Mouse (Mus musculus) midbrain, embryonic 13.5 days (tissue): ENCODE results near the gene Sv2b. TPM values are rescaled to one million over a fixed set of nuclear protein-coding genes. Genes with fewer than 3 reads are reported as not detected.
A peak's percentile ranks its signal among the peaks of the same experiment; 100 is the strongest.

Experiments used
- ATAC-seq: fragments of 200-750 bp; cut with Nextera tagmentation; 2 replicates; pipeline ENCODE4 v1.8.0; 2017; ENCODE audit warnings: mild to moderate bottlenecking, moderate TSS enrichment, moderate library complexity
- H3K27ac ChIP-seq: fragments of 300-500 bp; sonication (generic); 2 replicates; pipeline ENCODE4 v1.5.1; 2015; ENCODE audit warnings: inconsistent platforms, mild to moderate bottlenecking, moderate library complexity
- H3K27me3 ChIP-seq: fragments of 300-500 bp; sonication (generic); 2 replicates; pipeline ENCODE4 v1.6.1; 2015; ENCODE audit warnings: mild to moderate bottlenecking, inconsistent platforms
- H3K36me3 ChIP-seq: fragments of 300-500 bp; sonication (generic); 2 replicates; pipeline ENCODE4 v1.6.1; 2015; ENCODE audit warnings: mild to moderate bottlenecking, inconsistent platforms
- H3K4me1 ChIP-seq: fragments of 300-500 bp; sonication (generic); replicated peaks from 2 replicates; pipeline ENCODE4 v1.6.1; 2015; ENCODE audit warnings: inconsistent platforms
- H3K4me2 ChIP-seq: fragments of 300-500 bp; sonication (generic); replicated peaks from 2 replicates; pipeline ENCODE4 v1.6.1; 2015; ENCODE audit warnings: moderate library complexity, mild to moderate bottlenecking, inconsistent platforms
- H3K4me3 ChIP-seq: fragments of 300-500 bp; sonication (generic); replicated peaks from 2 replicates; pipeline ENCODE4 v1.5.1; 2015; ENCODE audit warnings: mild to moderate bottlenecking, inconsistent platforms
- H3K9ac ChIP-seq: fragments of 300-500 bp; sonication (generic); replicated peaks from 2 replicates; pipeline ENCODE4 v1.6.1; 2015; ENCODE audit warnings: mild to moderate bottlenecking, inconsistent platforms
- H3K9me3 ChIP-seq: fragments of 300-500 bp; sonication (generic); 2 replicates; pipeline ENCODE4 v1.6.1; 2016; ENCODE audit warnings: mild to moderate bottlenecking, inconsistent platforms
- WGBS: fragments of 180-500 bp; shearing (Covaris S2); methylation state at CpG from one replicate; pipeline ENCODE4 v1.1.7; 2015; 5-methylcytosine and 5-hydroxymethylcytosine counted together
- polyA plus RNA-seq: library from polyadenylated mRNA; unstranded; fragments of >200 nt; fragmentation: Nextera tagmentation; extraction: Ambion mirVana; gene quantifications from 2 replicates; pipeline ENCODE4 v1.2.1, GENCODE M21; 2015

Gene Sv2b
- polyA plus RNA-seq, 1 experiment from 2014 or later = 4.2 TPM

DNA sequence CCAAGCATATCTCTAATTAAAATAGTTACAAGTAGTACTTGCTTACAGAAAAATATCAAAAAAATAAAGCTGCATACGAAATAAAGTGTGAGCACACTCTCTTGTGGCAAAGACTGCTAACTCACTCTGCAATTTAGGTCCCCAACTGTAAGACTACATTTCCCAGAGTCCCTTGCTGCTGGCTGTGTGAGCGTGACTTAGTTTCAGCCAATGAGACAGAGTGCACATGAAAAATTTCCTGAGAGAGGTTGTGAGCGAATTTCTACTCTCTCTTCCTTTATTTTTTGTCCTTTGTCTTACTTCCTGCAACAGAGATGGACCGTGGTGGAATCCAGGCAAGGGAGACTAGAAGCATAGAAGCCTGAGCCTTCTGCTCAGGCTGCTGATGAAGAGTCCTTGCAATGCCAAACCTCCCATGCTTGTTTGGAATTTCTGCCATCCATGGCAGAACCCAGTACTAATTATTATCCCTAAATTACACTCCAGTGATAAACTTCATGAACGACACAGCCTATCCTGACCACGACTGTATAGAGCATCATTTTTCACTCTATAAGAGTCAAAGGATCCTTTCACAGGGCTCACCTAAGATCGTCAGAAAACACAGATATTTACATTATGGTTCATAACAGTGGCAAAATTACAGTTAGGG lies 190.9 kb downstream of the Sv2b start:
- Histone ChIP-seq H3K4me2 (peak overlapping the region; percentile 46), H3K4me1 (peaks cover 3% of the 10 kb centered on the region; the same call in 1 of the 2 replicates), H3K27ac (0 out of 2 replicates have a peak overlapping the region, but pooled peaks have one; percentile 11), H3K27me3 (no peaks in the 10 kb centered on the region), H3K9me3 (no peaks in the 10 kb centered on the region), H3K4me3 (peak overlapping the region; percentile 28), H3K36me3 (no peaks in the 10 kb centered on the region), H3K9ac (peak overlapping the region; percentile 37; the same call in 1 of the 2 replicates)
- ATAC-seq = peak; percentile 85
- 47% methylated on average over 7 of the region's 7 CpGs for WGBS

DNA sequence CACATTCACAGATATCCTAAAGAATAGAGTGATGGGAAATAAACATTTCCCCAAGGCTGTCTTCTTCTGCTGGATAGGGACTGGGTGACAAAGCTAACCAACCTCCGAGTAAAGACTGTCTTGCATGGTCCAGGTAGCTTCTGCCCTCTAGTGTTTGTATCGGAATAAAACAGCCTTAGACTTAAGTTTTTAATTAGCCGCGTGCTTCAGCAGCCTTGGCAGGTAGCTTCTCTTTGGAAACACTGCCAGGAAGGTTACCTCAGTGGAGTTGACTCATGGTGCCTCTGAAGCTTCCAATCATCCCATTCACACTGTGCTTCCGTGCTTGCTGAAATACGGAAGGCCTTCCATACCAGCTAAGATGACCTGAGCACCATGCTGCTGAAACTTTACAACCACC lies 198.4 kb downstream of the Sv2b start:
- H3K9me3 ChIP-seq = no peaks in the 10 kb centered on the region
- no peak overlapping the region for H3K27ac ChIP-seq
- H3K36me3 ChIP-seq = no peaks in the 10 kb centered on the region
- no peaks in the 10 kb centered on the region for H3K4me1 ChIP-seq
- ATAC-seq = peak; percentile 65; the same call in 1 of the 2 replicates
- no peak overlapping the region for H3K9ac ChIP-seq
- H3K27me3 ChIP-seq = no peaks in the 10 kb centered on the region
- H3K4me3 ChIP-seq = no peak overlapping the region
- no peak overlapping the region for H3K4me2 ChIP-seq
- 13% methylated on average over 6 of the region's 6 CpGs for WGBS

DNA sequence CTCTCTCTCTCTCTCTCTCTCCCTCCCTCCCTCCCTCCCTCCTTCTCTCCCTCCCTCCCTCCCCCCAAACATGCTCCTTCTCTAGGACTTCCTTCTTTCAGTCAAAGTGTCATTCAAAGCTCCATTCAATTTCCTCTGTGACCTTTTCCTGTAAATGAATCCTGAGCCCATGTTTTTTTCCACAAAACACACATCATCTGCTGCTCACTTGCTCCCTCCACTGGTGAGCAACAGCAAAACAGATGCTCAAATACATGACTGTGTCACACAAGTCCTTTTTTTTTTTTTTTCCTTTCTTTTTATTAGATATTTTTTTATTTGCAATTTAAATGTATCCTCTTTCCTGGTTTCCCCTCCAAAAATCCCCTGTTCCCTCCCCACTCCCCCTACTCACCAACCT lies 201.6 kb downstream of the Sv2b start:
- H3K4me3 ChIP-seq = no peak overlapping the region
- H3K27me3 ChIP-seq = no peaks in the 10 kb centered on the region
- H3K27ac ChIP-seq = no peak overlapping the region
- H3K36me3 ChIP-seq = no peaks in the 10 kb centered on the region
- no peak overlapping the region for H3K4me2 ChIP-seq
- H3K4me1 ChIP-seq = no peaks in the 10 kb centered on the region
- no peaks in the 10 kb centered on the region for H3K9me3 ChIP-seq
- no peak overlapping the region for H3K9ac ChIP-seq
- ATAC-seq = no peak

DNA sequence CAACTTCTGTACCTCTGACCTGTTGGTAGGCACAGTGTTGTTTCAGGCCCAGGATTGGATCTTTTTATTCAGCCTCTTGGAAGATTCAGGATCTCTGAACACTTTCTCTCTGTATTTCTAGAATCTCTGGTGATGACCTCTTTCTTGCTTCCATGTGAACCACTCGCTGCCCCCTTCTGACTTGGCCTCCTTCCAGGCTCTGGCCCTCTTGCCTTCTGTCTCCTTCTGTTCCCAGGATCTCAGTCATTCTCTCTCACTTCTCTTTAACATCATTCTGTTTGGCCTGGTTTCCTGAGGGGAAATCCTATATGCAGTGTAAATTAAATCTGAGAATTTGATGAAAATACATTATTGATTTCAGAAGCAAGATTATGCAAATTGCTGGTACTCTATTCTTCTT lies 205.2 kb downstream of the Sv2b start:
- Histone ChIP-seq H3K27ac (no peak overlapping the region), H3K9ac (no peak overlapping the region), H3K27me3 (no peaks in the 10 kb centered on the region), H3K9me3 (no peaks in the 10 kb centered on the region), H3K4me3 (no peak overlapping the region), H3K36me3 (no peaks in the 10 kb centered on the region), H3K4me2 (no peak overlapping the region), H3K4me1 (peaks cover 6% of the 10 kb centered on the region; the same call in 1 of the 2 replicates)
- no peak for ATAC-seq
- 65% methylated on average over 1 of the region's 1 CpGs for WGBS

DNA sequence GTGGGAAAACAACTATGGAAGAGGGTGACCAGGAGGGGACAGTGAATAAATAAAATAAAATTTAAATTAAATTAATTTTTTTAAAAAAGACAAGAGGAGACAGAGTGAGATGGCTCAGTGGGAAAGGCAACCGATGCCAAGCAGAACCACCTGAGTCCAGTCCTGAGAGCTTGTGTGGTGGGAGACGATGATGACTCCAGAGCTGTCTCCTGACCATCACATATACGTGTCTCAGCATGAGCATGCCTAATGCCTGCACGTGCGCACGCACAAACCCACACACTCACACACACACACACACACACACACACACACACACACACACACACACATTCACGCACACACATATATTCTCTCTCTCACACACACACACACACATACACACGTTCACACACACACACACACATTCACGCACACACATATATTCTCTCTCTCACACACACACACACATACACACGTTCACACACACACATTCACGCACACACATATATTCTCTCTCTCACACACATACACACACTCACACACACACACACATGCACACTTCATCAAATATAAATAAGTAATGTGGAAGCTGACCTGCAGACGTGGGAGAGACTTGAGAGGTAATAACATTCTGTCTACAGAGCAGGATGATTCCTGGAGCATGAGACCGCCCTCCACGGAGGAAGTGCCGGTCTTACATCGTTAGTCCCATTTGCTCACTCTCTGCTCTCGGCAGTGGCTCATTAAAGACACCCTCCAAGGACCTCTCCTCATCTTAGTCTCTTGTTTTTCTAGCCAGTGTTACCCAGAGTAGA lies 206.3 kb downstream of the Sv2b start:
- Histone ChIP-seq H3K36me3 (no peaks in the 10 kb centered on the region), H3K4me1 (peaks cover 6% of the 10 kb centered on the region; the same call in 1 of the 2 replicates), H3K27me3 (no peaks in the 10 kb centered on the region), H3K4me3 (no peak overlapping the region), H3K4me2 (no peak overlapping the region), H3K9me3 (no peaks in the 10 kb centered on the region), H3K27ac (no peak overlapping the region), H3K9ac (no peak overlapping the region)
- ATAC-seq = peak; percentile 69
- WGBS = 81% methylated on average over 17 of the region's 17 CpGs

DNA sequence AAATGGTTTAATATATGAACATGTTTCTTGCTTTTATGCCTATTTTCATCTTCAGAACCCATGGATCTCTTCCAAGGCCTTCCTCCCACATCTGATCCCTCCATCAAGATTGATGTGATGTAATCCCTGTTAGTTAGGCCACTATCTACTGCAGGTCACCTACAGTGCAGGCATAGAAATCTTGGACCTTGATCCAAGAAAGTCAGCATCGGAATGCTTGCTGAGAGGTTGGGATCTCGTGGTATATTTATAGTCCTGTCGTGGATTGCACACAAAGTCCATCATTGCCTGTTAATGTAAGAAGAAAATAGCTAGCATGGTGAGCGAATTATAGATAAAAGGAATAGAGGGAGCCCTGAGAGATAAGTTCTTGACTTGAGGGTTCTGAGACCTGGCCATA lies 223.6 kb downstream of the Sv2b start:
- Histone ChIP-seq H3K4me3 (no peak overlapping the region), H3K27ac (no peak overlapping the region), H3K4me1 (no peaks in the 10 kb centered on the region), H3K27me3 (no peaks in the 10 kb centered on the region), H3K36me3 (no peaks in the 10 kb centered on the region), H3K9ac (no peak overlapping the region), H3K4me2 (no peak overlapping the region), H3K9me3 (no peaks in the 10 kb centered on the region)
- 89% methylated on average over 4 of the region's 4 CpGs for WGBS
- ATAC-seq = no peak

DNA sequence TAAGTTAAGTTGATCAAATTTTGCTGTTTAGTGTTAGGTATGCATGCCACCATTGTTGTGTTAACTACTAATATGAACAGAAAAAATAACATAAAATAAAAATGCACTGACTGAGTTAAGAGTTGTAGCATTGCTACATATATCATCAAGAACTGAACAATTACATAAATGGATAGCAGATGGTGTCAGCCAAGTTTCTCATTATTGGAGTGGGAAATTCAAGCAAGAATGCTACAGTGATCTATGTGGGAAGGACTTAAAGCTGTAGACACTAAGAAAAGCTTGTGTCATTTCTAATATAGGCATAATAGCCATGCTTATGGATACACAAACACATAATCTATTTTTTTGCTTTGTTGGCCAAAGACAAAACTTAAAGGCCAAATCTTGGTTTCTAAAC lies 228.9 kb downstream of the Sv2b start:
- Histone ChIP-seq H3K27ac (no peak overlapping the region), H3K36me3 (no peaks in the 10 kb centered on the region), H3K4me3 (no peak overlapping the region), H3K4me1 (no peaks in the 10 kb centered on the region), H3K9ac (no peak overlapping the region), H3K27me3 (no peaks in the 10 kb centered on the region), H3K9me3 (no peaks in the 10 kb centered on the region), H3K4me2 (no peak overlapping the region)
- ATAC-seq = no peak

DNA sequence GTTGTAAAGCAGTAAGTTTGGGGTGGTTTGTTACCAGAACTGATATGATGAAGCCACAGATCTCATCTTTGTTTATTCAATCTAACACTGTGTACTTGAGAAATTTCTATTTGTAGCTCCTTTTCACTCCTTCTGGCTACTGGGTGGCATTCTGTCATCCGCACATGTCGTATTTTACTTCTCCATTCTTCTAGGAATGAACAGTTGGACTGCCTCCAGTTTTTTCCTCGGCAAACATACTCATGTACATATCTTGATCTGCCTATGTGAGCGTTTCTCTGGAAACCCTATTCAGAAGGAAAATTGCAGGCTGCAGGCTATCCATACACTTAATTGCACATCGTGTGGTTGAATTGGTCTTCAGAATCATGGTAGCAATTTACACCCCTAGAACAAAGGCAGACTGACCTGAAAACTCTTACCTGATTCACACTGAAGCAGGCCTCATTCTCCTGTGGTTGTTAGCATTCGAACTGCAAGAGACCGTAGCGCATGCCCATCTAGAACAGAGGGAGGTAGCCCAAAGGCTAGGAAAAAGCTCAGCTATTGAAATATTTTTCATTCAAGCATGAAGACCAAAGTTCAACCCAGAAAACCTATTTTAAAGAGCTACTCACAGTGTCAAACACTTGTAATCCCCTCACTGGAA lies 231.4 kb downstream of the Sv2b start:
- no peak for ATAC-seq
- Histone ChIP-seq H3K9me3 (no peaks in the 10 kb centered on the region), H3K4me2 (no peak overlapping the region), H3K4me1 (0 out of 2 replicates have a peak, but pooled peaks cover 2% of the 10 kb centered on the region), H3K27me3 (no peaks in the 10 kb centered on the region), H3K4me3 (no peak overlapping the region), H3K27ac (no peak overlapping the region; the same call in 1 of the 2 replicates), H3K9ac (no peak overlapping the region), H3K36me3 (no peaks in the 10 kb centered on the region)
- WGBS = 59% methylated on average over 8 of the region's 8 CpGs

Other genes starting within 250 kb of the Sv2b start
- 17.1 and 19.2 TPM in 2 replicates for gene Akap13, start 146.3 kb upstream of the Sv2b start, polyA plus RNA-seq